Mouse (Mus musculus) adipocyte (in vitro differentiated cells): ENCODE results near the gene Fzd2.

Experiments used
- DNase-seq: peaks from one replicate; pipeline ENCODE4 v3.0.0-alpha.2; 2016; ENCODE audit warnings: low spot score

The Fzd2 gene

GRCm38 (mm10) chr11:102581281-102582015 lies 22.7 kb upstream of the Fzd2 start:
- no peak for DNase-seq

GRCm38 (mm10) chr11:102582016-102582610 lies 22.1 kb upstream of the Fzd2 start:
- peak; percentile 26 for DNase-seq

GRCm38 (mm10) chr11:102582736-102583135 lies 21.5 kb upstream of the Fzd2 start:
- DNase-seq: no peak

DNA sequence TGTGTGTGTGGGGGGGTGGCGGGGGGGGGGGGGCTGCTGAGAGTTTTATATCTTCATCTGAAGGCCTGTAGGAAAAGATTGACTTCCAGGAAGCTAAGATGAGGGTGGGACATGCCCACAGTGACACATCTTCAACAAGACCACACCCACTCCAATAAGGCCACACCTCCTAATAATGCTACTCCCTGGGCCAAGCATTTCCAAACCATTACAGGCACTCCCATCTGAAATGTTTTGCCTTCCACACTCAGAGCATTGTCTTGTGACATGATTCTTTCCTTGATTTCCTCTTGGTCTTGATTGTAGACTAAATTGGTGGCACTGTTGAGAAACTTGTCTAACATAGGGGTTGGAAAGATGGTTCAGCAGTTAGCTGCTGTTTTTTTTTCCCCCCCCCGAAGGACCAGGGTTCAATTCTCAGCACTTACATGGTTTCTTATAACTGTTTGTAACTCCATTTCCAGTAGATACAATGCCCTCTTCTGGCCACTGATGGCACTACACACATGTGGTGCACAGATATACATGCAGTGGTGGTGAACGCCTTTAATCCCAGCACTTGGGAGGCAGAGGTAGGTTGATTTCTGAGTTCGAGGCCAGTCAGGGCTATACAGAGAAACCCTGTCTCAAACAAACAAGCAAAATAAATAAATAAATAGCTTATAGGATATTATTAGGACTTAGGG lies 17.6 kb upstream of the Fzd2 start:
- DNase-seq: no peak

GRCm38 (mm10) chr11:102587554-102587953 lies 16.6 kb upstream of the Fzd2 start:
- no peak for DNase-seq

DNA sequence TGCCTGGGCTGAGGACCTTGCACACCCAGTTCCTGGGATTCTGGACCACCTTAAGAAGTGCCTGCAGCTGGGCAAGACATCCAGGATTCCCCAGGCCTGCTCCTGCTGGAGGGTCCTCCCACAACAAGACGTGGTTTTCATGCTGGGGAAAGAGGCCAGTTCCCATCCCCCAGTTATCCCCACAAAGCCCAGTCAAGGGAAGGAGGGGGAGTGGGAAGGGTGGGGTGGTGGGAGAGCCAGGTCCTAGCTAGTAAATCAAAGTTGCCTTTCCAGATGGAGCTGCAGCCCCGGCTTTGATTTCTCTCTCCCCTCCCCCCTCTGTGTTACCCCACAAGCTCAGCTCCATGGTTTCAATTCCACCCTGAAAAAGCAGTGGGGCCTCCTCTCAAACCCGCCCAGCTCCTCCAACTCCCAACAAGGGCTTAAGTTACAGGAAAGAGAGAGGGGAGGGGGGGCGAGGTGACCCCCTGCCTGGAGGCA lies 8.8 kb upstream of the Fzd2 start:
- DNase-seq: no peak

DNA sequence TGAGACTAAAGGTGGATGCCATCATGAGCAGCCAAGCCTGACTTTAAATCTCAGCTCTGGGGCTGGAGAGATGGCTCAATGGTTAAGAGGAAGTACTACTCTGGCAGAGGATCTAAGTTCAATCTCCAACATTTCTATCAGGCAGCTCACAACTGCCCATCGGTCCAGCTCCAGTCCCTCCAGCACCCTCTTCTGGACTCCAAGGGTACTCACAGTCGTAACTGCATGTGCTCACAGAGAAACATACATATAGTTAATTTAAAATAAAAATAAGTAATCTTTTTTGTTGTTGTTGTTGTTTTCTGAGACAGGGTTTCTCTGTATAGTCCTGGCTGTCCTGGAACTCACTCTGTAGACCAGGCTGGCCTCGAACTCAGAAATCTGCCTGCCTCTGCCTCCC lies 4.3 kb upstream of the Fzd2 start:
- DNase-seq: peak; percentile 32

GRCm38 (mm10) chr11:102602816-102603495 lies 1.2 kb upstream of the Fzd2 start:
- DNase-seq: peak; percentile 85

DNA sequence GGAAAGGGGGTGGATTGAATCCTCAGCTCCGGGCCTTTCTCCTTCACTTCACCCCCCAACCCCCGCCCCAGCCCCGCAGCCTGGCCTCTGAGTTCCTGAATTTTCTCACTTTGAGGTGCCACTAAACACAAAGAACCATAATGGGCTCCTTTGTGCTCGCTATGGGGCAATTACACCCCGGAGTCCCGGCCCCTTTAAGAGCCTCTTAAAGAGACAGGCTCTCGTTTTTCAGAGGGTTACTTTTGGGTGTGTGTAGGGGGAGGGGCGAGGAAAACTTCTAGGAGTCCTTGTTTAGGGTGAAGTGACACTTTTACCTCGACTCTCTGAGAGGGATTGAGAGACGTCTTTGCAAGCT lies 723 bp upstream of the Fzd2 start:
- peak; percentile 84 for DNase-seq

DNA sequence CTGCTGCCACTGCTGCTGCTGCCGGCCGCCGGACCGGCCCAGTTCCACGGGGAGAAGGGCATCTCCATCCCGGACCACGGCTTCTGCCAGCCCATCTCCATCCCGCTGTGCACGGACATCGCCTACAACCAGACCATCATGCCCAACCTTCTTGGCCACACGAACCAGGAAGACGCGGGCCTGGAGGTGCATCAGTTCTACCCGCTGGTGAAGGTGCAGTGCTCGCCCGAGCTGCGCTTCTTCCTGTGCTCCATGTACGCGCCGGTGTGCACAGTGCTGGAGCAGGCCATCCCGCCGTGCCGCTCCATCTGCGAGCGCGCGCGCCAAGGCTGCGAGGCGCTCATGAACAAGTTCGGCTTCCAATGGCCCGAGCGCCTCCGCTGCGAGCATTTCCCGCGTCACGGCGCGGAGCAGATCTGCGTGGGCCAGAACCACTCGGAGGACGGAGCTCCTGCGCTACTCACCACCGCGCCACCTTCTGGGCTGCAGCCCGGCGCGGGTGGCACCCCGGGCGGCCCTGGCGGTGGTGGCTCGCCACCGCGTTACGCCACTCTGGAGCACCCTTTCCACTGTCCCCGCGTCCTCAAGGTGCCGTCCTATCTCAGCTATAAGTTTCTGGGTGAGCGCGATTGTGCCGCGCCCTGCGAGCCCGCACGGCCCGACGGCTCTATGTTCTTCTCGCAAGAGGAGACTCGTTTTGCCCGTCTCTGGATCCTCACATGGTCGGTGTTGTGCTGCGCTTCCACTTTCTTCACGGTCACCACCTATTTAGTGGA lies 769 bp downstream of the Fzd2 start:
- DNase-seq: peak; percentile 57

DNA sequence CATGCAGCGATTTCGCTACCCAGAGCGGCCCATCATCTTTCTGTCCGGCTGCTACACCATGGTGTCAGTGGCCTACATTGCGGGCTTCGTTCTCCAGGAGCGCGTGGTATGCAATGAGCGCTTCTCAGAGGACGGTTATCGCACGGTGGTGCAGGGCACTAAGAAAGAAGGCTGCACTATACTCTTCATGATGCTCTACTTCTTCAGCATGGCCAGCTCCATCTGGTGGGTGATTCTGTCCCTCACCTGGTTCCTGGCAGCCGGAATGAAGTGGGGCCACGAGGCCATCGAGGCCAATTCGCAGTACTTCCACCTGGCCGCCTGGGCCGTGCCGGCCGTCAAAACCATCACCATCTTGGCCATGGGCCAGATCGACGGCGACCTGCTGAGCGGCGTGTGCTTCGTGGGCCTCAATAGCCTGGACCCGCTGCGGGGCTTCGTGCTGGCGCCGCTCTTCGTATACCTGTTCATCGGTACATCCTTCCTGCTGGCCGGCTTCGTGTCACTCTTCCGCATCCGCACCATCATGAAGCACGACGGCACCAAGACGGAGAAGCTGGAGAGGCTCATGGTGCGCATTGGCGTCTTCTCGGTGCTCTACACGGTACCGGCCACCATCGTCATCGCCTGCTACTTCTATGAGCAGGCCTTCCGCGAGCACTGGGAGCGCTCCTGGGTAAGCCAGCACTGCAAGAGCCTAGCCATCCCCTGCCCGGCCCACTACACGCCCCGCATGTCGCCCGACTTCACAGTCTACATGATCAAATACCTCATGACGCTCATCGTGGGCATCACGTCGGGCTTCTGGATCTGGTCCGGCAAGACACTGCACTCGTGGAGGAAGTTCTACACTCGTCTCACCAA lies 1.6 kb downstream of the Fzd2 start:
- peak; percentile 42 for DNase-seq

DNA sequence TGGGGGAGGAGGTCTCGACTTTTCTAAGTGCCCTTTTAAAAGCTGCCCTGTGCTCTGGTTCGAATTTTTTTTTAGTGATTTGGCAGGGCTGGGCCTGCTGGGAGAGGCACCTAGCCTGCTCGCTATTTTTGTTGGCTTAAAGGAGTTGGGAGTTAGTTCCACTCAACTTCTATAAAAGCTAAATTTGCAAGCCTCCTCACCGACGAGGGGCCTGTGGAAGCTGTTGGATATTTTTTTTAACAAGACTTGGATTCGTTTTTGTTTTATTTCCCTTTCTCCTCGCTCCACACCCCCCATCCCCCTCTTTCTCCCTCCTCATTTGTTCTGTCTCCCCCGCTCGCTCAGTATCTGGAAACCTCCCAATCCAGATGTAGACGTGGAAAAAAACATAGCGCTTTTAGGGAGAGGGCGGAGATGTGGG lies 2.6 kb downstream of the Fzd2 start:
- peak; percentile 66 for DNase-seq

DNA sequence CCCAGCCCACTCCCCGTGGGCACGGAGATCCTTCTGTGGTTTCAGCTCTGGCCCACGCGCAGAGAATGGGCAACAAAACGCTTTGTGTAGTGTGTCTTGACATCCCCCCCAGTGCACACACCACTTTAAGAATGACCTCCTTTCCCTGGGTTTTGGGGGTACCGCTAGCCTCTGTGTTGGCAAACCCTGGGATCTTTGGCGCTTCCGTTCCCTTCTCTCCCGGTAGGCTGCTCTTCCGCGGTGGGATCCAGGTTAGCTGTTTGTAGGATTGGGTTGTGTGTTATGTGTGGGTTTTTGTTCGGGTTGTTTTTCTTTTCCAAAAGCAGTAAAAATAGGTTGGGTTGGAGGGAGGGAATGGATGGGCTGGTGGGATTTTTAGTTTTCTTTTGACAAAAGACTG lies 3.0 kb downstream of the Fzd2 start:
- peak; percentile 13 for DNase-seq

DNA sequence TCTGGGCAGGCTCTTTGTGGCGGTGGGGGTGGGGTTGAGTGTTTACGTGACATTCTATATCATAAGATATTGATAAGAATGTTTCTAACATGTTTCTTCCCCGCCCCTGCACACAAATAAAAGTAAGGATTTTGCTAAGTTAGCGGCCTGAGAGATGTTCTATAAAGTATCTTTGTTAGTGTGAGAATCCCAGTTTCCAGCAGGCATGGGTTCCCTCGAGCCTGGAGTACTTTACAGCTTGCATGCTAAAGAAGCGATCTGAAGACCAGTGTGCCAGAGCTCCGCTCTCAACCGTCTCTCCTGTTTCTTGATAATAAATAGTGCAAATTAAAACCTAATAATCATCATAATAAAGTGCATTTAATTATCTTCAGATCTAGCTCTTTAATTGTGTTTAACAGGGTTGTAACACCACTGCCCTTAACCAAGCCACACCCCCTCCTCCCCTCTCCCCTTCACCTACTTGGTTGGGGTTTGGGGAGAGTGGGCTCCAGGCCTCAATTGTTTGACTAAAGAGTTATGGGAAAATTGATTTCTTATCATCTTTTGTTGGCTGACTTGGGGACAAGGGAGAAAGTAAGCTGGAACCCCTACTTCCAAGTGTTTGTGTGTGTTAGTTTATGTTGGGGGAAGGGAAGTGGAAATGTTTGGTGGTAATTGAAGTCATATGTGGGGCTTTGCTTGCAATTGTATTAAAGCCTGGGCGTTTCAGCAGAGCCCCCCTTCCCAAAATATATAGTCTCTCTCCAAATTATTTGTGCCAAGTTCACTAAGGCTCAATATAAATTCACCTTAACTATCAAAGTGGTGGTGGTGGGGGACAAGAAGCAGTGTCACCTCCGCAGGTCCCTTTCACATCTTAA lies 3.7 kb downstream of the Fzd2 start:
- DNase-seq: no peak

DNA sequence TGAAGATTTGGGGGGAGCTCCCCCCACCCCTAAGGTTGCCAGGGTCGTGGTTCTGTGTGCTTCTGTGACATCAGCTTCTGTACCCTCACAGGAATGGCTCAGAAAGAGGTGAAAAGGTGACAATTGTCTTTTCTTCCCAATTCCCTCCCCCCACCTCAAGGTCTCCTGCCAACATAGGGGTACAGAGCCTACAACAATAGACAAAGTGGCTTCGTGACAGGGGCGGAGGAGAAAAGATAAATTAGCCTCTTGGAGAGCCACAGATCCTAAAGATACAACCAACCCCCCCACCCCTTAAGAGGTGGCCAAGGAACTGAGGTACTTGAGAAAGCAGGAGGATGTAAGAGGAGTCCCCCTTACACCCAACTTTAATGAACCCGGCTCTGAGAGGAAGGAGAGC lies 4.5 kb downstream of the Fzd2 start:
- no peak for DNase-seq

- DNase-seq: no peak
Observed at GRCm38 (mm10) chr11:102609483-102609882, 5.3 kb downstream of the Fzd2 start.

DNA sequence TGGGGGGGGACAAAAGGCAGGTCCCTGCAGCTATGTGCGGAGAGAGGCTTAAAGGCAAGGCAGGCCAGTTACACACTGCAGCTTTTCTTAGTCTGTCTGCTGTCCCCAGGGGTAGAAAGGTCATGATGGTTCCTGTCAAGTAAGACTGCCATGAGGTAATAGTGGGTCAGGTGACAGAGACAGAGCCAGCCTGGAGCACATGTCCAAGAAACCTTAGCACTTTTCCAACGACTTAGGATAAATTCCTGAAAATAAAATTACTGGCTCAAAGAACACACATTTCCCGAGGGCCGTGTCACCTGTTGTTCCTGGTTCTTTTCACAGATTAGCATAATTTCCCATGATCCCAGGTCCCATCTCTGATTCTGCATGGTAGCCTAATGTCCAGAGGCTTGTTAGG lies 6.1 kb downstream of the Fzd2 start:
- peak; percentile 49 for DNase-seq

- DNase-seq: no peak
Observed at GRCm38 (mm10) chr11:102610675-102611316, 6.6 kb downstream of the Fzd2 start.

DNA sequence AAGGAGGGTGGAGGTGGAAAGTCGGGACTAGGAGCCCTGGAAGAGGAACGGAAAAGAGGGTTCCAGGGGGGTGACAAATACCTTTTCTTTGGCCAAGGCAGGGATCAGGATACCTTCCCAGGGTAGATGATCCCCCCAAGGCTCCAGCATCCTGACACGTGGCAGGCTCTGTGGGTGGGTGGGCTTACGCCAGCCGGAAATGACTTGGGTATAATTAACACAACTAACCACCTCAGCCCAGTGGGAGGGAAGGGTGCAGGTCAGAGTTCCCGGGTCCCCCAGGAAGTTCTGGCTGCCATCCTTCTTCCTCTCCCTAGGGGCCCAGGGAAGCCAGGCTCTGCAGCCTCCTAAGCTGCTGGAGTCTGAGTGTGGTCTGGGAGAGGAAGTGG lies 7.1 kb downstream of the Fzd2 start:
- no peak for DNase-seq
